Mouse (Mus musculus) G1E (cell line): ENCODE data around the gene Erp27.
"Not testable (repeated sequence)": the region's sequence is repeated elsewhere in the genome, so short reads cannot be mapped to it uniquely, and the experiment has no call there.

ENCODE experiments used
- CTCF ChIP-seq: IDR thresholded peaks from 2 replicates; pipeline ENCODE4 v1.5.1; 2012; ENCODE audit warnings: low read depth, low read length, inconsistent platforms, mixed read lengths
- GATA1 ChIP-seq: IDR thresholded peaks from 2 replicates; pipeline ENCODE4 v1.6.1; 2012; ENCODE audit warnings: borderline replicate concordance, low read length, inconsistent platforms, mixed read lengths

DNA sequence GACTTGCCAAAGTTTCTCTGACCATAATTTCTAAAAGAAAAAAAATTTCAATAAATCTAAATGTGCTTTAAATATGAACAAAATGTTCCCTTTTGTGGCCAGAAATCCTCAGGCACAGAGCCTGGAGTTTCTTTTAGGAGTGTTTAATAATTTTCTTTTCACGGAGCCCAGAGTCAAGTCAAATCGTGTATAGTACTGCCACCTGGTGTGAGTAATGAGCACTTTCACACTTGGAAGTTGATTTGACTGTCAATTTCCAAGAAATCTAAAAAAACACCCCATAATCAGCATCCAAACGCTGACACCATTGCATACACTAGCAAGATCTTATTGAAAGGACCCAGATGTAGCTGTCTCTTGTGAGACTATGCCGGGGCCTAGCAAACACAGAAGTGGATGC lies 46.9 kb upstream of the Erp27 start:
- not testable (repeated sequence) for TF ChIP-seq CTCF, GATA1
